7 mouse cellular contexts compared by ENCODE assay signal in genomic region chr19:4214771-4215450, GRCm38 (mm10). TPM values are rescaled to one million over a fixed set of nuclear protein-coding genes. Genes with fewer than 3 reads are reported as not detected.
DNase-seq lines count a peak whose midpoint lies in the region; ATAC-seq and TF ChIP-seq lines count a peak whose summit lies in the region.

No protein-coding gene starts in this region.

- under 1% methylated on average over 46 of the region's 81 CpGs for WGBS in forebrain, embryonic 12.5 days
- under 1% methylated on average over 55 of the region's 81 CpGs for WGBS in intestine, postnatal 0 days

- H3K9me3 ChIP-seq in ES-Bruce4 (replicated peaks; ENCODE audit: control insufficient read depth, insufficient read depth, low read length, poor library complexity, severe bottlenecking): no peaks in the 10 kb centered on the region
- no peaks in the 10 kb centered on the region for H3K9me3 ChIP-seq in forebrain, embryonic 12.5 days
- no peaks in the 10 kb centered on the region for H3K9me3 ChIP-seq in intestine, postnatal 0 days (ENCODE audit: control insufficient read depth)

- no peak overlapping the region for H3K27ac ChIP-seq in ES-Bruce4 (ENCODE audit: insufficient read depth, low read length)
- no peak overlapping the region for H3K27ac ChIP-seq in forebrain, embryonic 12.5 days
- H3K27ac ChIP-seq in intestine, postnatal 0 days (ENCODE audit: low read depth, low read length): peak overlapping the region; percentile 82

- no peak for TF ChIP-seq EP300 in ES-Bruce4 (IDR thresholded peaks at IDR 0.05; ENCODE audit: insufficient read depth, low read depth, low read length)

- DNase-seq in lung, postnatal 4 days: peak; percentile 59 to 73
- no peak for DNase-seq in frontal cortex, adult 2 months (ENCODE audit: extremely low spot score in 1 of 2, low spot score in 1 of 2)
- DNase-seq in left cerebral cortex, adult 11 months (ENCODE audit: low spot score): no peak

- H3K27me3 ChIP-seq in C2C12 (ENCODE audit: control insufficient read depth, insufficient read depth, insufficient read length): no peaks in the 10 kb centered on the region
- peaks cover 13% of the 10 kb centered on the region for H3K27me3 ChIP-seq in ES-Bruce4 (ENCODE audit: control insufficient read depth, insufficient read depth, low read length, poor library complexity, severe bottlenecking)
- peaks cover 82% of the 10 kb centered on the region for H3K27me3 ChIP-seq in forebrain, embryonic 12.5 days
- H3K27me3 ChIP-seq in intestine, postnatal 0 days (replicated peaks; ENCODE audit: control insufficient read depth, insufficient read depth, low read length): no peaks in the 10 kb centered on the region

- peak overlapping the region; percentile 100 for H3ac ChIP-seq in C2C12 (ENCODE audit: control insufficient read depth, insufficient read length, low read depth)

- peak; percentile 33; the same call in 1 of the 2 replicates for ATAC-seq in forebrain, embryonic 12.5 days (ENCODE audit: low FRiP score)
- ATAC-seq in intestine, postnatal 0 days: peak; percentile 28

- no peak for TF ChIP-seq CTCF in C2C12 (IDR thresholded peaks at IDR 0.05; ENCODE audit: control insufficient read depth, insufficient read depth, insufficient read length)
- TF ChIP-seq CTCF in ES-Bruce4 (IDR thresholded peaks at IDR 0.05; ENCODE audit: low read depth, low read length): no peak
- TF ChIP-seq CTCF in intestine, postnatal 0 days (IDR thresholded peaks at IDR 0.05; ENCODE audit: low read depth): no peak

- peak overlapping the region; percentile 88 for H3K9ac ChIP-seq in ES-Bruce4 (ENCODE audit: low read depth, poor library complexity, severe bottlenecking)
- peak overlapping the region; percentile 73 for H3K9ac ChIP-seq in forebrain, embryonic 12.5 days
- peak overlapping the region; percentile 91 for H3K9ac ChIP-seq in intestine, postnatal 0 days (ENCODE audit: low read depth, low read length)

- H3K4me3 ChIP-seq in C2C12 (ENCODE audit: insufficient read depth, poor library complexity, severe bottlenecking) (peak overlapping the region; percentile 84), ES-Bruce4 (ENCODE audit: low read depth, low read length) (peak overlapping the region; percentile 62)
- H3K4me3 ChIP-seq in forebrain, embryonic 12.5 days (replicated peaks): peak overlapping the region; percentile 60
- peak overlapping the region; percentile 75 for H3K4me3 ChIP-seq in intestine, postnatal 0 days (ENCODE audit: low read depth, low read length)

- H3K4me2 ChIP-seq in forebrain, embryonic 12.5 days: peak overlapping the region; percentile 99
- peak overlapping the region; percentile 98 for H3K4me2 ChIP-seq in intestine, postnatal 0 days (replicated peaks; ENCODE audit: low read depth)

- peaks cover 43% of the 10 kb centered on the region for H3K79me3 ChIP-seq in C2C12 (ENCODE audit: low read depth)

- H3K36me3 ChIP-seq in C2C12 (ENCODE audit: control insufficient read depth, insufficient read depth) (peaks cover 17% of the 10 kb centered on the region), ES-Bruce4 (ENCODE audit: control insufficient read depth, insufficient read depth, low read length, poor library complexity, severe bottlenecking) (no peaks in the 10 kb centered on the region)
- H3K36me3 ChIP-seq in forebrain, embryonic 12.5 days (replicated peaks): no peaks in the 10 kb centered on the region
- no peaks in the 10 kb centered on the region for H3K36me3 ChIP-seq in intestine, postnatal 0 days (ENCODE audit: control insufficient read depth, insufficient read depth)

- TF ChIP-seq POLR2A in ES-Bruce4 (IDR thresholded peaks at IDR 0.05; ENCODE audit: insufficient read depth, low read length): no peak

- no peaks in the 10 kb centered on the region for H3K4me1 ChIP-seq in ES-Bruce4 (ENCODE audit: control insufficient read depth, insufficient read depth, low read length)
- peaks cover 52% of the 10 kb centered on the region for H3K4me1 ChIP-seq in forebrain, embryonic 12.5 days
- H3K4me1 ChIP-seq in intestine, postnatal 0 days (replicated peaks; ENCODE audit: control insufficient read depth, insufficient read depth, low read length): peaks cover 4% of the 10 kb centered on the region

- peaks cover 63% of the 10 kb centered on the region for H3K79me2 ChIP-seq in C2C12 (ENCODE audit: control insufficient read depth, insufficient read depth)

TF ChIP-seq in C2C12, 6 proteins besides CTCF, POLR2A, EP300 and RAD21:
- TF ChIP-seq USF1 (IDR thresholded peaks at IDR 0.05; ENCODE audit: low read depth): no peak
- TF ChIP-seq MYOG (IDR thresholded peaks at IDR 0.05; ENCODE audit: control insufficient read depth, extremely low read depth, insufficient read length): no peak
- TF ChIP-seq FOSL1 (IDR thresholded peaks at IDR 0.05; ENCODE audit: insufficient read depth, low read length, poor library complexity, severe bottlenecking): no peak
- no peak for TF ChIP-seq MYOD1 (IDR thresholded peaks at IDR 0.05; ENCODE audit: control insufficient read depth, insufficient read length, low read depth)

RNA-seq across cellular contexts. Expression of gene AC109138.7, which starts 0.8 kb away (rescaled TPM):
- polyA plus RNA-seq in C2C12 (2012; fragmentation: generic; extraction: Trizol): 0.90 TPM
- polyA plus RNA-seq in ES-Bruce4 (2011; ENCODE audit: insufficient read depth, insufficient read length, low read depth, missing spikeins): not detected in 2 replicates
- not detected in 2 replicates for polyA plus RNA-seq in forebrain, embryonic 12.5 days (2016; fragmentation: Nextera tagmentation; extraction: Ambion mirVana)
- not detected in 2 replicates for polyA plus RNA-seq in intestine, postnatal 0 days (2015; fragmentation: Nextera tagmentation; extraction: Ambion mirVana)
- polyA plus RNA-seq in frontal cortex, adult 2 months (2012; rRNA removed): not detected in 2 replicates

RNA-seq across cellular contexts. Expression of gene Clcf1, which starts 0.9 kb away (rescaled TPM):
- polyA plus RNA-seq in C2C12 (2012; fragmentation: generic; extraction: Trizol): 24.8 TPM
- 1.5 and 1.8 TPM in 2 replicates for polyA plus RNA-seq in ES-Bruce4 (2011; ENCODE audit: insufficient read depth, insufficient read length, low read depth, missing spikeins)
- polyA plus RNA-seq in forebrain, embryonic 12.5 days (2016; fragmentation: Nextera tagmentation; extraction: Ambion mirVana): 0.85 and 1.2 TPM in 2 replicates
- 2.4 and 2.5 TPM in 2 replicates for polyA plus RNA-seq in intestine, postnatal 0 days (2015; fragmentation: Nextera tagmentation; extraction: Ambion mirVana)
- polyA plus RNA-seq in frontal cortex, adult 2 months (2012; rRNA removed): 3.9 and 4.5 TPM in 2 replicates

RNA-seq across cellular contexts. Expression of gene Rad9a, which starts 13.4 kb away (rescaled TPM):
- 33.3 TPM for polyA plus RNA-seq in C2C12 (2012; fragmentation: generic; extraction: Trizol)
- 42.3 and 48.2 TPM in 2 replicates for polyA plus RNA-seq in ES-Bruce4 (2011; ENCODE audit: insufficient read depth, insufficient read length, low read depth, missing spikeins)
- 38.8 and 42.2 TPM in 2 replicates for polyA plus RNA-seq in forebrain, embryonic 12.5 days (2016; fragmentation: Nextera tagmentation; extraction: Ambion mirVana)
- polyA plus RNA-seq in intestine, postnatal 0 days (2015; fragmentation: Nextera tagmentation; extraction: Ambion mirVana): 12.3 and 13.5 TPM in 2 replicates
- 18.4 and 19.3 TPM in 2 replicates for polyA plus RNA-seq in frontal cortex, adult 2 months (2012; rRNA removed)

RNA-seq across cellular contexts. Expression of gene Pold4, which starts 16.8 kb away (rescaled TPM):
- polyA plus RNA-seq in C2C12 (2012; fragmentation: generic; extraction: Trizol): 112 TPM
- 21.9 and 26.7 TPM in 2 replicates for polyA plus RNA-seq in ES-Bruce4 (2011; ENCODE audit: insufficient read depth, insufficient read length, low read depth, missing spikeins)
- 11.7 and 13.1 TPM in 2 replicates for polyA plus RNA-seq in forebrain, embryonic 12.5 days (2016; fragmentation: Nextera tagmentation; extraction: Ambion mirVana)
- polyA plus RNA-seq in intestine, postnatal 0 days (2015; fragmentation: Nextera tagmentation; extraction: Ambion mirVana): 81.5 and 87.8 TPM in 2 replicates
- polyA plus RNA-seq in frontal cortex, adult 2 months (2012; rRNA removed): 35.0 and 39.4 TPM in 2 replicates

RNA-seq across cellular contexts. Expression of gene Ppp1ca, which starts 23.0 kb away (rescaled TPM):
- polyA plus RNA-seq in C2C12 (2012; fragmentation: generic; extraction: Trizol) (819 TPM), ES-Bruce4 (2011; ENCODE audit: insufficient read depth, insufficient read length, low read depth, missing spikeins) (295 and 298 TPM in 2 replicates)
- polyA plus RNA-seq in forebrain, embryonic 12.5 days (2016; fragmentation: Nextera tagmentation; extraction: Ambion mirVana): 689 and 709 TPM in 2 replicates
- 370 and 382 TPM in 2 replicates for polyA plus RNA-seq in intestine, postnatal 0 days (2015; fragmentation: Nextera tagmentation; extraction: Ambion mirVana)
- polyA plus RNA-seq in frontal cortex, adult 2 months (2012; rRNA removed): 347 and 379 TPM in 2 replicates

Comparison
In these comparisons a context has a peak if more than half of its experiments do, and no peak if none do; other contexts are left out.
1. DNase-seq: peak in lung, postnatal 4 days (2 of 2); none in frontal cortex, adult 2 months (0 of 2) and left cerebral cortex, adult 11 months (single experiment).
2. Peak in every context shown above with its lines, with median percentiles within 50 percentile points of each other: H3K4me3 ChIP-seq and H3K9ac ChIP-seq.